8 mouse cellular contexts compared by ENCODE assay signal in genomic region chr1:75559212-75559925, GRCm38 (mm10). TPM values are rescaled to one million over a fixed set of nuclear protein-coding genes. Genes with fewer than 3 reads are reported as not detected.
DNase-seq lines count a peak whose midpoint lies in the region; ATAC-seq and TF ChIP-seq lines count a peak whose summit lies in the region.

No protein-coding gene starts in this region.

- peak overlapping the region; percentile 84 for H3K27ac ChIP-seq in gastrocnemius, adult 2 months
- H3K27ac ChIP-seq in hindbrain, embryonic 16.5 days (ENCODE audit: low read depth, low read length), result peak overlapping the region; percentile 72

- peaks cover 17% of the 10 kb centered on the region for H3K4me1 ChIP-seq in hindbrain, embryonic 16.5 days (ENCODE audit: control insufficient read depth, insufficient read depth, low read depth, low read length)

- 7% methylated on average over 17 of the region's 17 CpGs for WGBS in hindbrain, embryonic 16.5 days

- H3K9me3 ChIP-seq in hindbrain, embryonic 16.5 days (ENCODE audit: control insufficient read depth, low read length), result no peaks in the 10 kb centered on the region

- DNase-seq in T-cell, adult 2 months (ENCODE audit: low spot score), result peak; percentile 62
- peak; percentile 93 to 96 for DNase-seq in cerebellum, postnatal 4 days (ENCODE audit: low spot score in 2 of 2)
- peak; percentile 96 for DNase-seq in gastrocnemius, adult 2 months
- peak; percentile 95 for DNase-seq in left cerebral cortex, adult 11 months (ENCODE audit: low spot score)
- DNase-seq in lung, postnatal 36 days, result peak; percentile 96
- DNase-seq in retina, postnatal 1 day, result peak; percentile 96
- DNase-seq in thymus, postnatal 4 days, result peak; percentile 88

- H3K4me3 ChIP-seq in gastrocnemius, adult 2 months, result peak overlapping the region; percentile 50
- H3K4me3 ChIP-seq in hindbrain, embryonic 16.5 days (ENCODE audit: low read length), result no peak overlapping the region; the same call in 1 of the 2 replicates

- H3K4me2 ChIP-seq in hindbrain, embryonic 16.5 days (ENCODE audit: low read length), result peak overlapping the region; percentile 48

- H3K9ac ChIP-seq in hindbrain, embryonic 16.5 days (ENCODE audit: low read depth, low read length), result no peak overlapping the region

- ATAC-seq in hindbrain, embryonic 16.5 days, result peak; percentile 93

- intact Hi-C loops in gastrocnemius, adult 2 months (cut with DNase I), result loop anchor here (1.0 to 10.0 kb wide), 2 partner anchors 82 to 225 kb away; no protein-coding TSS in a partner anchor

- TF ChIP-seq CTCF in gastrocnemius, adult 2 months (IDR thresholded peaks at IDR 0.05), result no peak; the same call in 1 of the 2 replicates

- no peaks in the 10 kb centered on the region for H3K27me3 ChIP-seq in hindbrain, embryonic 16.5 days (replicated peaks; ENCODE audit: control insufficient read depth, insufficient read depth, low read length)

- H3K36me3 ChIP-seq in hindbrain, embryonic 16.5 days (ENCODE audit: control insufficient read depth, insufficient read depth, low read length), result peaks cover 31% of the 10 kb centered on the region

RNA-seq across cellular contexts. Expression of gene Slc4a3, which starts 13.3 kb away (rescaled TPM):
- 10 to 100 TPM in 1 of 2 experiments, 1 to 10 TPM in 1; 7.2 to 11.9 TPM for total RNA-seq in gastrocnemius, adult 2 months (2021)
- 84.9 and 85.4 TPM in 2 replicates for polyA plus RNA-seq in hindbrain, embryonic 16.5 days (2015; fragmentation: Nextera tagmentation; extraction: Ambion mirVana)

RNA-seq across cellular contexts. Expression of gene Stk11ip, which starts 38.0 kb away (rescaled TPM):
- total RNA-seq in gastrocnemius, adult 2 months (2021), result 1 to 10 TPM; 6.2 to 8.4 TPM
- polyA plus RNA-seq in hindbrain, embryonic 16.5 days (2015; fragmentation: Nextera tagmentation; extraction: Ambion mirVana), result 20.4 and 23.9 TPM in 2 replicates

RNA-seq across cellular contexts. Expression of gene Inha, which starts 52.5 kb away (rescaled TPM):
- total RNA-seq in gastrocnemius, adult 2 months (2021), result 1 to 10 TPM; 1.3 to 2.2 TPM
- 17.9 and 18.7 TPM in 2 replicates for polyA plus RNA-seq in hindbrain, embryonic 16.5 days (2015; fragmentation: Nextera tagmentation; extraction: Ambion mirVana)

RNA-seq across cellular contexts. Expression of gene Obsl1, which starts 53.1 kb away (rescaled TPM):
- total RNA-seq in gastrocnemius, adult 2 months (2021), result 10 to 100 TPM; 28.4 to 41.4 TPM
- polyA plus RNA-seq in hindbrain, embryonic 16.5 days (2015; fragmentation: Nextera tagmentation; extraction: Ambion mirVana), result 25.4 and 26.1 TPM in 2 replicates
